Mouse (Mus musculus): ENCODE measurements around the gene Kpna7. TPM values are rescaled to one million over a fixed set of nuclear protein-coding genes. Genes with fewer than 3 reads are reported as not detected.
"Not testable (repeated sequence)": the region's sequence is repeated elsewhere in the genome, so short reads cannot be mapped to it uniquely, and the experiment has no call there.

The Kpna7 gene
- polyA plus RNA-seq, 1 experiment: not detected

- no peak overlapping the region for H3K4me3 ChIP-seq (ENCODE audit: insufficient read depth, low read length)
- H3K27ac ChIP-seq (ENCODE audit: insufficient read depth, low read depth, low read length): no peak overlapping the region
- peaks cover 8% of the 10 kb centered on the region; the same call in 1 of the 2 replicates for H3K4me1 ChIP-seq (ENCODE audit: control insufficient read depth, insufficient read depth, low read length)
- TF ChIP-seq POLR2A (IDR thresholded peaks at IDR 0.05; ENCODE audit: borderline replicate concordance, low read depth, low read length) (no peak), CTCF (IDR thresholded peaks at IDR 0.05; ENCODE audit: low read depth, low read length) (no peak)
Measured at GRCm38 (mm10) chr5:145105694-145106275, 22.0 kb upstream of the Kpna7 start.

GRCm38 (mm10) chr5:145104328-145104727 lies 20.5 kb upstream of the Kpna7 start:
- TF ChIP-seq POLR2A (IDR thresholded peaks at IDR 0.05; ENCODE audit: borderline replicate concordance, low read depth, low read length) (no peak), CTCF (IDR thresholded peaks at IDR 0.05; ENCODE audit: low read depth, low read length) (no peak)
- no peak overlapping the region for H3K27ac ChIP-seq (ENCODE audit: insufficient read depth, low read depth, low read length)
- H3K4me3 ChIP-seq (ENCODE audit: insufficient read depth, low read length): no peak overlapping the region
- H3K4me1 ChIP-seq (ENCODE audit: control insufficient read depth, insufficient read depth, low read length): peaks cover 4% of the 10 kb centered on the region; the same call in 1 of the 2 replicates

DNA sequence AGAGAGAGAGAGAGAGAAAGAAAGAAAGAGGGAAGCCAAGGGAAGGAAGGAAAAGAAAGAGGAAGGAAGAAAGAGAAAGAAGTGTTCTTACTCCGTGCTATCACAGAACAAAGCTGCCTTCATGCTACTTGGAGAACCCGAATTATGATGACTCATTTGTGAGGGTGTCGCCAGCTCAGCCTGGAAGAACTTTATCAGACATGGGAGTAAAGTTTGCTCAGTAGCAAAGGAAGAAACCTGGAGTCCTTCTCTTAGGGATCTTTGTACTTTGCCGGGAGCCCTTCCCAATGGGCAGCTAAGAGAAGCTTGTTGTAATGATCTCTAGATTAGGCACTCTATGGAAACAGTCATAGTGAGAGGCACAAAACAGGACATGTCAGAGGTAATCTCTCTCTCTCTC lies 18.9 kb upstream of the Kpna7 start:
- TF ChIP-seq POLR2A (IDR thresholded peaks at IDR 0.05; ENCODE audit: borderline replicate concordance, low read depth, low read length) (no peak), CTCF (IDR thresholded peaks at IDR 0.05; ENCODE audit: low read depth, low read length) (no peak)
- H3K27ac ChIP-seq (ENCODE audit: insufficient read depth, low read depth, low read length): no peak overlapping the region
- no peak overlapping the region for H3K4me3 ChIP-seq (ENCODE audit: insufficient read depth, low read length)
- H3K4me1 ChIP-seq (ENCODE audit: control insufficient read depth, insufficient read depth, low read length): peaks cover 4% of the 10 kb centered on the region; the same call in 1 of the 2 replicates

DNA sequence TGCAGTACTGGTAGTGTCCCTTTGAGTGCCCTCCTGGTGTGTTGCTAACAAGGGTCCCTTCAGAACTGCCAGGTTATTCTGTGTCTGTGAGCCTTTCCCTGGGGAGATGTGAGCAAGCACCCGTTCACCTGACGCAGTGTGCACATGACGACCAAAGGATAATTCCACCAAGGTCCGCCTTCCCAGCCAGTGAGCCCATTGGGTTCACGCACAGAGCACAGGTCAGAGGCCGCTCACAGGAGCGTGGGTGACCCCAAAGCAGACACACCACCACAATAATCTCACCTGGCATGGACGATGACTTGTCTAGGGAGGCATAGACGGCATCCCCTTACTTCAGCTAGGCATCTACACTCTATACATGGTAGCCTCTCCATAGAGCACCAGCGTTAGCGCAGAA lies 17.6 kb upstream of the Kpna7 start:
- H3K27ac ChIP-seq (ENCODE audit: insufficient read depth, low read depth, low read length); H3K4me1 ChIP-seq (ENCODE audit: control insufficient read depth, insufficient read depth, low read length); H3K4me3 ChIP-seq (ENCODE audit: insufficient read depth, low read length): not testable (repeated sequence)

DNA sequence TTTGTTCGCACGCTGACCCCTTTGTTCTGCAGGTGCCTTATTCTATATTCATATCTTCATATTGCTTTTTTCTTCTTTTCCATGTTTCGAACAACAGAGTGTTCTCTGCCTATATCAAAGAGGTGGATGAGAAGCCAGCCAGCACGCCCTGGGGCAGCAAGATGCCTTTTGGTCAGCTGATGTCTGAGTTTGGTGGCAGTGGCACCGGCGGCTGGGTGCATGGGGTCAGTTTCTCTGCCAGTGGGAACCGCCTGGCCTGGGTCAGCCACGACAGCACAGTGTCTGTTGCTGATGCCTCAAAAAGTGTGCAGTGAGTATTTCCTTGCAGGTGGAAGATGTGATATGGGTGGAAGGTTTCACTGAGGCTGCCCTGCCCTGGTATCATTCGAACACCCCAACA lies 17.1 kb upstream of the Kpna7 start:
- H3K4me3 ChIP-seq (ENCODE audit: insufficient read depth, low read length): no peak overlapping the region
- no peak overlapping the region for H3K27ac ChIP-seq (ENCODE audit: insufficient read depth, low read depth, low read length)
- peaks cover 6% of the 10 kb centered on the region; the same call in 1 of the 2 replicates for H3K4me1 ChIP-seq (ENCODE audit: control insufficient read depth, insufficient read depth, low read length)
- TF ChIP-seq POLR2A (IDR thresholded peaks at IDR 0.05; ENCODE audit: borderline replicate concordance, low read depth, low read length) (no peak), CTCF (IDR thresholded peaks at IDR 0.05; ENCODE audit: low read depth, low read length) (no peak)

DNA sequence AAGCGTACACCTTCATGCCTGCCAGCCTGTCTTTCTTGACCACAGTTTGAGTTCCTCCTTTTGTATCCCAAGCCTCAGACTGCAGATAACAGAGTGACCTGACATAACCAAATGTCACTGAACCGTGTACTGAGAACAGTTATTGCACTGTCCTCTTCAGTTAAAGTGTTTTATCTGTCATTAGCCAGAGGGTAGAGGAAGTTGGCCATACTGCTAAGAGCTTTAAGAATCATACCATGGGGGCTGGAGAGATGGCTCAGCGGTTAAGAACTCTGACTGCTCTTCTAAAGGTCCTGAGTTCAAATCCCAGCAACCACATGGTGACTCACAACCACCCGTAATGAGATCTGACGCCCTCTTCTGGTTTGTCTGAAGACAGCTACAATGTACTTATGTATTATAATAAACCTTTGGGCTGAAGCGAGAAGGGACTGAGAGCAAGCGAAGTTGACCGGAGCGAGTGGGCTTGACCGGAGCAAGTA lies 14.6 kb upstream of the Kpna7 start:
- no peak for TF ChIP-seq CTCF (IDR thresholded peaks at IDR 0.05; ENCODE audit: low read depth, low read length)
- TF ChIP-seq POLR2A (IDR thresholded peaks at IDR 0.05; ENCODE audit: borderline replicate concordance, low read depth, low read length): no peak
- H3K4me1 ChIP-seq (ENCODE audit: control insufficient read depth, insufficient read depth, low read length): peaks cover 7% of the 10 kb centered on the region; the same call in 1 of the 2 replicates
- no peak overlapping the region for H3K4me3 ChIP-seq (ENCODE audit: insufficient read depth, low read length)
- no peak overlapping the region for H3K27ac ChIP-seq (ENCODE audit: insufficient read depth, low read depth, low read length)

GRCm38 (mm10) chr5:145096195-145096594 lies 12.4 kb upstream of the Kpna7 start:
- Histone ChIP-seq H3K4me1 (ENCODE audit: control insufficient read depth, insufficient read depth, low read length) (0 out of 2 replicates have a peak, but pooled peaks cover 5% of the 10 kb centered on the region), H3K27ac (ENCODE audit: insufficient read depth, low read depth, low read length) (no peak overlapping the region), H3K4me3 (ENCODE audit: insufficient read depth, low read length) (no peak overlapping the region)
- TF ChIP-seq POLR2A (IDR thresholded peaks at IDR 0.05; ENCODE audit: borderline replicate concordance, low read depth, low read length) (no peak), CTCF (IDR thresholded peaks at IDR 0.05; ENCODE audit: low read depth, low read length) (no peak)

- Histone ChIP-seq H3K4me1 (ENCODE audit: control insufficient read depth, insufficient read depth, low read length) (peaks cover 13% of the 10 kb centered on the region), H3K4me3 (ENCODE audit: insufficient read depth, low read length) (no peak overlapping the region), H3K27ac (ENCODE audit: insufficient read depth, low read depth, low read length) (no peak overlapping the region)
- TF ChIP-seq CTCF (IDR thresholded peaks at IDR 0.05; ENCODE audit: low read depth, low read length) (no peak), POLR2A (IDR thresholded peaks at IDR 0.05; ENCODE audit: borderline replicate concordance, low read depth, low read length) (no peak)
Measured at GRCm38 (mm10) chr5:145089878-145090277, 6.0 kb upstream of the Kpna7 start.

GRCm38 (mm10) chr5:145088186-145088585 lies 4.4 kb upstream of the Kpna7 start:
- Histone ChIP-seq H3K4me3 (ENCODE audit: insufficient read depth, low read length) (no peak overlapping the region), H3K4me1 (ENCODE audit: control insufficient read depth, insufficient read depth, low read length) (peaks cover 13% of the 10 kb centered on the region), H3K27ac (ENCODE audit: insufficient read depth, low read depth, low read length) (no peak overlapping the region)
- TF ChIP-seq CTCF (IDR thresholded peaks at IDR 0.05; ENCODE audit: low read depth, low read length) (no peak), POLR2A (IDR thresholded peaks at IDR 0.05; ENCODE audit: borderline replicate concordance, low read depth, low read length) (no peak)

- Histone ChIP-seq H3K4me3 (ENCODE audit: insufficient read depth, low read length) (peak overlapping the region; percentile 87), H3K27ac (ENCODE audit: insufficient read depth, low read depth, low read length) (no peak overlapping the region), H3K4me1 (ENCODE audit: control insufficient read depth, insufficient read depth, low read length) (peaks cover 10% of the 10 kb centered on the region)
- TF ChIP-seq POLR2A (IDR thresholded peaks at IDR 0.05; ENCODE audit: borderline replicate concordance, low read depth, low read length): no peak
- TF ChIP-seq CTCF (IDR thresholded peaks at IDR 0.05; ENCODE audit: low read depth, low read length): no peak
Measured at GRCm38 (mm10) chr5:145084822-145085221, 992 bp upstream of the Kpna7 start.

- H3K4me3 ChIP-seq (ENCODE audit: insufficient read depth, low read length): peak overlapping the region; percentile 60
- H3K27ac ChIP-seq (ENCODE audit: insufficient read depth, low read depth, low read length); H3K4me1 ChIP-seq (ENCODE audit: control insufficient read depth, insufficient read depth, low read length): not testable (repeated sequence)
Measured at GRCm38 (mm10) chr5:145083201-145083600, 629 bp downstream of the Kpna7 start.
